Mouse (Mus musculus) CH12.LX (cell line): Measurements from ENCODE around the gene Guca1b.

Experiments used
- CHD1 ChIP-seq: IDR thresholded peaks from 2 replicates; pipeline ENCODE4 v1.6.1; 2012; ENCODE audit warnings: low read depth, low read length, improper control_type of control experiment, inconsistent platforms
- CTCF ChIP-seq, 2 experiments: IDR thresholded peaks in 1 of 2; conservative IDR thresholded peaks in 1 of 2; 2 replicates each; pipeline ENCODE4 v1.5.1; 2011 to 2012; ENCODE audit warnings: low read depth in 2 of 2, low read length in 2 of 2, improper control_type of control experiment in 1 of 2, inconsistent platforms in 1 of 2, mild to moderate bottlenecking in 1 of 2, moderate library complexity in 1 of 2
- EP300 ChIP-seq: IDR thresholded peaks from 2 replicates; pipeline ENCODE4 v1.6.1; 2011; ENCODE audit warnings: low read length, improper control_type of control experiment
- GABPA ChIP-seq: IDR thresholded peaks from 2 replicates; pipeline ENCODE4 v1.6.1; 2012; ENCODE audit warnings: low read depth, low read length, improper control_type of control experiment, inconsistent platforms; ENCODE audit not compliant: insufficient replicate concordance
- HCFC1 ChIP-seq: IDR thresholded peaks from 2 replicates; pipeline ENCODE4 v1.6.1; 2012; ENCODE audit warnings: low read depth, mild to moderate bottlenecking, inconsistent platforms, low read length, improper control_type of control experiment
- KAT2A ChIP-seq: IDR thresholded peaks from 2 replicates; pipeline ENCODE4 v1.6.1; 2012; ENCODE audit warnings: low read length, improper control_type of control experiment, inconsistent platforms; ENCODE audit not compliant: insufficient replicate concordance
- MAX ChIP-seq: IDR thresholded peaks from 2 replicates; pipeline ENCODE4 v1.6.1; 2011; ENCODE audit warnings: low read length, improper control_type of control experiment
- MAZ ChIP-seq: IDR thresholded peaks from 2 replicates; pipeline ENCODE4 v1.6.1; 2012; ENCODE audit warnings: low read depth, mild to moderate bottlenecking, inconsistent platforms, low read length, improper control_type of control experiment, moderate library complexity
- POLR2A ChIP-seq: IDR thresholded peaks from 2 replicates; pipeline ENCODE4 v1.6.1; 2011; ENCODE audit warnings: low read depth, mild to moderate bottlenecking, improper control_type of control experiment, low read length
- POLR2AphosphoS2 ChIP-seq: IDR thresholded peaks from 2 replicates; pipeline ENCODE4 v1.6.1; 2011; ENCODE audit warnings: low read depth, low read length, improper control_type of control experiment
- RCOR1 ChIP-seq: conservative IDR thresholded peaks from 2 replicates; pipeline ENCODE4 v1.6.1; 2012; ENCODE audit warnings: low read depth, mild to moderate bottlenecking, inconsistent platforms, low read length, improper control_type of control experiment
- UBTF ChIP-seq: IDR thresholded peaks from 2 replicates; pipeline ENCODE4 v1.6.1; 2012; ENCODE audit warnings: low read depth, mild to moderate bottlenecking, inconsistent platforms, low read length, improper control_type of control experiment, moderate library complexity
- ZC3H11A ChIP-seq: IDR thresholded peaks from 2 replicates; pipeline ENCODE4 v1.6.1; 2012; ENCODE audit warnings: low read depth, mild to moderate bottlenecking, inconsistent platforms, low read length, improper control_type of control experiment

DNA sequence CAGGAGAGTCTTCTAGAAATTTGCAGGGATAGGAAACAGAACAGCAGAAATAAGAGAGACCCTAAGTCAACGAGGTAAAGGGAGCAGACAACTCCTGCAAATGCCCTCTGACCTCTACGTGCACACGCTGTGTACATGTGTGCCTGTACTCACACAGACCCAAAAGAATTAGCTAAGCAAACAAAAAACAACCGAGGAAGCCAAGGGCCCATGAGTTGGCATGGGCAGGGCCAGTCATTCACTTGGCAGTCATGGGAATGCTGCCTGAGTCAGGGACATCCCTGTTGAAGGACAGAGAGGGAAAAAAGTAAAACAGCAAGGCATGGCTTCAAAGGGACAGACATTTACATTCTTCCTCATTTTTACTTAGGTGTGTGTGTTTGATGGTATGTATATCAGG, 1.9 kb upstream of the Guca1b start:
- TF ChIP-seq RCOR1 (no peak), CTCF (conservative IDR thresholded peaks at IDR 0.05 in 1 of 2, IDR thresholded peaks at IDR 0.05 in 1 of 2; ENCODE audit: low read depth in 2 of 2, low read length in 2 of 2) (no peak), EP300 (no peak), GABPA (no peak), POLR2A (no peak), KAT2A (no peak), MAX (no peak), HCFC1 (no peak), MAZ (no peak), UBTF (no peak), POLR2AphosphoS2 (no peak), ZC3H11A (no peak), CHD1 (no peak)
